Mouse (Mus musculus) forebrain, embryonic 12.5 days (tissue): ENCODE results near the gene Slc43a2. TPM values are rescaled to one million over a fixed set of nuclear protein-coding genes. Genes with fewer than 3 reads are reported as not detected.

Experiments used
- ATAC-seq: fragments of 200-750 bp; cut with Nextera tagmentation; 2 replicates; pipeline ENCODE4 v1.8.0; 2017; ENCODE audit warnings: moderate TSS enrichment; ENCODE audit not compliant: low FRiP score
- H3K27ac ChIP-seq: fragments of 300-500 bp; sonication (generic); 2 replicates; pipeline ENCODE4 v1.5.1; 2016; ENCODE audit warnings: mild to moderate bottlenecking
- H3K27me3 ChIP-seq: fragments of 300-500 bp; sonication (generic); 2 replicates; pipeline ENCODE4 v1.6.1; 2016; ENCODE audit warnings: mild to moderate bottlenecking
- H3K36me3 ChIP-seq: fragments of 300-500 bp; sonication (generic); replicated peaks from 2 replicates; pipeline ENCODE4 v1.6.1; 2016; ENCODE audit warnings: mild to moderate bottlenecking
- H3K4me1 ChIP-seq: fragments of 300-500 bp; sonication (generic); 2 replicates; pipeline ENCODE4 v1.6.1; 2016
- H3K4me2 ChIP-seq: fragments of 300-500 bp; sonication (generic); 2 replicates; pipeline ENCODE4 v1.6.1; 2016; ENCODE audit warnings: mild to moderate bottlenecking, moderate library complexity
- H3K4me3 ChIP-seq: fragments of 300-500 bp; sonication (generic); replicated peaks from 2 replicates; pipeline ENCODE4 v1.5.1; 2016; ENCODE audit warnings: mild to moderate bottlenecking
- H3K9ac ChIP-seq: fragments of 300-500 bp; sonication (generic); 2 replicates; pipeline ENCODE4 v1.6.1; 2016; ENCODE audit warnings: mild to moderate bottlenecking
- H3K9me3 ChIP-seq: fragments of 300-500 bp; sonication (generic); 2 replicates; pipeline ENCODE4 v1.6.1; 2016
- WGBS: fragments of 180-500 bp; shearing (Covaris S2); methylation state at CpG from one replicate; pipeline ENCODE4 v1.1.7; 2016; 5-methylcytosine and 5-hydroxymethylcytosine counted together
- polyA plus RNA-seq: library from polyadenylated mRNA; unstranded; fragments of >200 nt; fragmentation: Nextera tagmentation; extraction: Ambion mirVana; gene quantifications from 2 replicates; pipeline ENCODE4 v1.2.1, GENCODE M21; 2016

Slc43a2 gene
- polyA plus RNA-seq, 1 experiment from 2014 or later: 11.4 TPM

- 86% methylated on average over 9 of the region's 9 CpGs for WGBS
- no peak overlapping the region for H3K9ac ChIP-seq
- ATAC-seq: no peak
- no peaks in the 10 kb centered on the region for H3K9me3 ChIP-seq
- H3K27me3 ChIP-seq: no peaks in the 10 kb centered on the region
- H3K4me3 ChIP-seq: no peak overlapping the region
- H3K4me2 ChIP-seq: no peak overlapping the region
- no peak overlapping the region for H3K27ac ChIP-seq
- H3K4me1 ChIP-seq: peaks cover 12% of the 10 kb centered on the region
- peaks cover 22% of the 10 kb centered on the region for H3K36me3 ChIP-seq
Observed at GRCm38 (mm10) chr11:75512301-75513018, 19.0 kb upstream of the Slc43a2 start.

DNA sequence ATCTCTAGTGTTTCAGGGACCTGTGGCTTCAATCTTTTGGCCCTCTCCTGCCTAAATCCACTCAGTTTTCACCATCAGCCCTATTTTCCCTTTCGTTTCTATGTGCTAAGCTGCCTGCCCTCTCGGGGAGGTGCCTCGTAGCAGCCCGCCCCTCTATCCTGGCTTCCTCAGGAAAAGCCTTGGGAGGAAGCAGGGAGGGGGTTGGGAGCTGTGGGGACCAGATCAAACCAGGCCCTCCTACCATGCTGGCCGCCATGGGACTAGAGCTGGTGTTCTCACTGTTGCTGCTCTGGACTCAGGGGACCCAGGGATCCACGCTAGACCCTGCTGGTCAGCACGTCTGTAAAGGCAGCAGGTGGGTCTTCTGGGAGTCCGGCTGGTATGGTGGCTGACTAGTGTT is 18.2 kb upstream of the Slc43a2 start, which contains the start of gene Scarf1:
Scarf1 (plus strand) TSS at position 205 of the 400 bp plus-strand sequence.
- no peak for ATAC-seq
- peaks cover 13% of the 10 kb centered on the region for H3K36me3 ChIP-seq
- no peak within 1 kb of the TSS for H3K4me3 ChIP-seq
- H3K4me1 ChIP-seq: peaks cover 12% of the 10 kb centered on the region
- H3K9me3 ChIP-seq: no peaks in the 10 kb centered on the region
- H3K9ac ChIP-seq: no peak within 1 kb of the TSS
- no peaks in the 10 kb centered on the region for H3K27me3 ChIP-seq
- H3K27ac ChIP-seq: no peak within 1 kb of the TSS
- WGBS: 65% methylated on average over 8 of the region's 8 CpGs
- H3K4me2 ChIP-seq: no peak within 1 kb of the TSS

DNA sequence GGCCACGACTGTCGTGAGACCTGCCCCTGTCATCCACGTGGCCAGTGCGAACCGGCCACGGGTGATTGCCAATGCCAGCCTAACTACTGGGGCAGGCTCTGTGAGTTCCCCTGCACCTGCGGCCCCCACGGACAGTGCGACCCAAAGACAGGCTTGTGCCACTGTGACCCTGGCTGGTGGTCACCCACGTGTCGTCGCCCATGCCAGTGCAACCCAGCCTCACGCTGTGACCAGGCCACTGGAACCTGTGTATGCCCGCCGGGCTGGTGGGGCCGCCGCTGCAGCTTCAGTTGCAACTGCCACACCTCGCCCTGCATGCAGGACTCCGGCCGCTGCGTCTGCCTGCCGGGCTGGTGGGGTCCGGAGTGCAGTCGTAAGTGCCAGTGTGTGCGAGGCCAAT is 16.3 kb upstream of the Slc43a2 start:
- H3K9me3 ChIP-seq: no peaks in the 10 kb centered on the region
- H3K27me3 ChIP-seq: no peaks in the 10 kb centered on the region
- no peak for ATAC-seq
- no peak overlapping the region for H3K4me3 ChIP-seq
- H3K9ac ChIP-seq: no peak overlapping the region
- no peak overlapping the region for H3K4me2 ChIP-seq
- H3K4me1 ChIP-seq: peaks cover 3% of the 10 kb centered on the region
- no peak overlapping the region for H3K27ac ChIP-seq
- 91% methylated on average over 25 of the region's 25 CpGs for WGBS
- no peaks in the 10 kb centered on the region for H3K36me3 ChIP-seq

DNA sequence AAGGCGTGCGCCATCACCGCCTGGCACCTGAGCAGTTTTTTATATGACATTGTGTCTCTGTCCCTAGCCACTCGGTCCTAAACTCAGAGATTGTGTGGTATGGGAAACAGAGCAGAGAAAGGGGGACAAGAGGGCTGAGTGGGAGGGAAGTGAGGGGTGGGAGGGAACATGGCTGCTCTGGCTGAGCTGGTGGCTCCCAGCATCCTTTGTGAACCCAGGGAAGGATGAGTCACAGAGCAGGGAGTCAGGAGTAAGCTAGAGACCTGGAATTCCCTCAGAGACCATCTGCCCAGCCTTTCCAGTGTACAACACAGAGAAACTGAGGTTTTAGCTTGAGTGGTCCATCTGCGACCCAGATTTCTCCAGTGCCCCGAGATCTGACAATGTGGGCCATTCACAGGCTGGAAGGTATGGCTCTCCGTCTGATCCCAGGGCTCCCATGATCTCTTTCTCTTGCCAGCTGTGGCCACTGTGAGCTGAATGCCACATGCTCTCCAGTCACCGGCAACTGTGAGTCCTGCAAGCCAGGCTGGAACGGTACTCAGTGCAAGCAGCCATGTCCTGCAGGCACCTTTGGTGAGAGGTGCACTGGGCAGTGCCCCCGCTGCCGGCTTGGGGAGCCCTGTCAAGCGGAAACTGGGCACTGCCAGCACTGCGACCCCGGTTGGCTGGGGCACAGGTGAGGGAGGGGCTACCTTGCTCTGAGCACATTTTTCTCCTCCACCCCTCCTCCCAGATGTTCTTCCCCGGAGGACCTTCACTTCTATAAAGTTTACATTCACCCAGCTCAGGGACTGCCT is 11.5 kb upstream of the Slc43a2 start:
- no peaks in the 10 kb centered on the region for H3K4me1 ChIP-seq
- WGBS: 80% methylated on average over 15 of the region's 15 CpGs
- H3K9ac ChIP-seq: no peak overlapping the region
- H3K9me3 ChIP-seq: no peaks in the 10 kb centered on the region
- no peak overlapping the region for H3K4me3 ChIP-seq
- no peaks in the 10 kb centered on the region for H3K27me3 ChIP-seq
- H3K27ac ChIP-seq: no peak overlapping the region
- H3K4me2 ChIP-seq: no peak overlapping the region
- no peak for ATAC-seq
- H3K36me3 ChIP-seq: no peaks in the 10 kb centered on the region

DNA sequence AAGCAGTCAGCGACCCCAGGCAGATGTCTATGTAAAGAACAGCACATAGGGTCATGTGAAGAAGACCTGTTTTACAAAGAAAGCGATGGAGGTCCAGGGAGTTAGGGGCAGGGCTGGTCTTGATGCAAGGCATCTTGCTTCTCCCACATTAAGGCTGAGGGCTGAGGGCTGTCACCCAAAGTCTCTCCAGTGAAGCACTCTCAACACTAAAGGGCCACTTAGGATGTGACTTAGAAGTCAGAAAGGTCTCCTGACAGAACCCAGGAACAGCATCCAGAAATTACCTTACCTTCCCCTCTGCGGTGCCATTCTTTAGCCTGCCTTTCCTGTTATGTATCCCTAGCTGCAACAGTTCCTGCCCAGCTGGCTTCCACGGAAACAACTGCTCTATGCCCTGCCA is 9.9 kb upstream of the Slc43a2 start:
- H3K9ac ChIP-seq: no peak overlapping the region
- no peak overlapping the region for H3K4me2 ChIP-seq
- no peaks in the 10 kb centered on the region for H3K9me3 ChIP-seq
- no peak for ATAC-seq
- no peaks in the 10 kb centered on the region for H3K27me3 ChIP-seq
- 95% methylated on average over 4 of the region's 4 CpGs for WGBS
- no peaks in the 10 kb centered on the region for H3K36me3 ChIP-seq
- H3K4me3 ChIP-seq: no peak overlapping the region
- H3K4me1 ChIP-seq: no peaks in the 10 kb centered on the region
- H3K27ac ChIP-seq: no peak overlapping the region

GRCm38 (mm10) chr11:75522793-75523192 is 8.7 kb upstream of the Slc43a2 start:
- WGBS: 81% methylated on average over 2 of the region's 2 CpGs
- Histone ChIP-seq H3K9me3 (no peaks in the 10 kb centered on the region), H3K36me3 (no peaks in the 10 kb centered on the region), H3K4me3 (no peak overlapping the region), H3K9ac (no peak overlapping the region), H3K4me2 (no peak overlapping the region), H3K27ac (no peak overlapping the region), H3K4me1 (no peaks in the 10 kb centered on the region), H3K27me3 (no peaks in the 10 kb centered on the region)
- no peak for ATAC-seq

DNA sequence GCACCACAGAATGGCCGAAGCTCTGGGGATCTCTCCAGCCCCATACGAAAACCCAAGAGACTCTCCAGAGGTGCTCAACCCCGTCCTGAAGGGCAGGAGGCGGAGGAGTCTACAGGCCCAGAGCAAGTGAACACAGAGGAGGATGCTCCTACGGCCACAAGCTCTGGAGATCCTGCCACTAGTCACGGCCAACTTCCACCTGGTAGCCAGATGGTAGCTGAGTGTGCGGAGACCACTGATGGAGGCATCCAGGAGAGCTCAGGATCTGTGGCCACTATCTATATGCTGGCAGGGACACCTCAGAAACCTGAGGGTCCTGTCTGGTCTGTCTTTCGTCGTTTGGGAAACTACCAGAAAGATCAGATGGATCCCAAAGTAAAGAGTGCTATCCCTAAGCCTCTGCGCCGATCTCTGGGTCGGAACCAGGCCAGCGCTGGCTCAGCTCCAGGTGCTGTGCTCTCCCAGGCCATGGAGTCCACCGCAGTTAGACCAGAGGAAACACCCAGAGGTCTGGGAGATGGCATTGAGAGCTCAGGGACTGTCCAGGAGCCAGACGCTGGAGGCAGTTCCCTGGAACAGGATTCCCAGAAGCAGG is 5.9 kb upstream of the Slc43a2 start:
- WGBS: 85% methylated on average over 15 of the region's 15 CpGs
- Histone ChIP-seq H3K36me3 (no peaks in the 10 kb centered on the region), H3K4me2 (no peak overlapping the region), H3K27me3 (no peaks in the 10 kb centered on the region), H3K9me3 (no peaks in the 10 kb centered on the region), H3K4me3 (no peak overlapping the region), H3K27ac (no peak overlapping the region), H3K4me1 (no peaks in the 10 kb centered on the region), H3K9ac (no peak overlapping the region)
- no peak for ATAC-seq

- H3K4me2 ChIP-seq: no peak overlapping the region
- no peaks in the 10 kb centered on the region for H3K4me1 ChIP-seq
- H3K4me3 ChIP-seq: no peak overlapping the region
- 88% methylated on average over 6 of the region's 6 CpGs for WGBS
- no peak for ATAC-seq
- H3K36me3 ChIP-seq: no peaks in the 10 kb centered on the region
- no peak overlapping the region for H3K9ac ChIP-seq
- H3K9me3 ChIP-seq: no peaks in the 10 kb centered on the region
- no peaks in the 10 kb centered on the region for H3K27me3 ChIP-seq
- H3K27ac ChIP-seq: no peak overlapping the region
Observed at GRCm38 (mm10) chr11:75526943-75527342, 4.6 kb upstream of the Slc43a2 start.

DNA sequence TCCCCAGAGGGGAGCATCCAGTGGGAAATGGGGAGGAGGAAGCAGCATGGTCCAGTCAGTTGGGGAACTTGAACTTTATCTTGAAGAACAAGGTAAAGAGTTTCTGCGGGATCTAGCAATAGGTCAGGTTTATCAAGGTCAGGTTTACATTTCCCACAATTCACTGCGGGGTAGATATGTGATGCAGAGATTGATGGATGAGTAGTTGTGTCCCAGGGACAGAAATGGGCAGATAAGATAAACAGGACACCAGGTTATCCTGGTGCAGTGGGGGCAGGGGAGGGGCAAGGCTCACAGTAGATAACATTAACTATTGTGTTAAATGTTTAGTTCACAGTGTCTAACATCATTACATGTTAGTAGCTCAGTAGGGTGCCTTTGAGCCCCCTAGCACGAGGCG is 1.7 kb upstream of the Slc43a2 start:
- Histone ChIP-seq H3K27me3 (no peaks in the 10 kb centered on the region), H3K4me3 (no peak overlapping the region), H3K4me2 (no peak overlapping the region), H3K9me3 (no peaks in the 10 kb centered on the region), H3K27ac (no peak overlapping the region), H3K36me3 (no peaks in the 10 kb centered on the region), H3K9ac (no peak overlapping the region), H3K4me1 (peaks cover 17% of the 10 kb centered on the region)
- 53% methylated on average over 4 of the region's 4 CpGs for WGBS
- ATAC-seq: no peak

DNA sequence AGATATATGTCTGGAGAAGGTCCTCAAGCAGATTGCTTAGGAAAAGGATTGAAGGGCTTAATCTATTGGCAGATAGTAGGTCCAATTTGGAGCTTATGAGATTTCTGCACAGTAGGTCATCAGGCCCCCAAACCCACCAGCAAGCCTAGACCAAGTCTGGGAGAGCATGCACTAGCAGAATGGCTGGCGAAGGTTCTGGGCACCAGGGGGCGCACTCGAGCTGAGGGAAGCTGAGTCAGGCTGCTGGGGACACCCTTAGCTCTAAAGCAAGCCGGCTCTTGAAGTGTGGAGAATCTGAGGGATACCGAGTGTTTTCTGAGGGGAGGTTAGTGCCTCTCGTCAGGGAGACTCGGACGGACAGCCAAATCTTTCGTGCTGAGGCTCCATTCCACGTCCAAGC is 1.2 kb upstream of the Slc43a2 start:
- WGBS: 2% methylated on average over 10 of the region's 10 CpGs

GRCm38 (mm10) chr11:75530845-75531373 is 585 bp upstream of the Slc43a2 start:
- H3K4me1 ChIP-seq: peaks cover 17% of the 10 kb centered on the region
- peak overlapping the region; percentile 97 for H3K27ac ChIP-seq
- peak overlapping the region; percentile 87 for H3K9ac ChIP-seq
- no peaks in the 10 kb centered on the region for H3K27me3 ChIP-seq
- peak overlapping the region; percentile 95 for H3K4me2 ChIP-seq
- H3K9me3 ChIP-seq: no peaks in the 10 kb centered on the region
- under 1% methylated on average over 31 of the region's 31 CpGs for WGBS
- no peaks in the 10 kb centered on the region for H3K36me3 ChIP-seq
- peak overlapping the region; percentile 76 for H3K4me3 ChIP-seq
- ATAC-seq: peak; percentile 24

More for the DNA sequence above, 1.2 kb upstream of the Slc43a2 start:
- Histone ChIP-seq H3K27me3 (no peaks in the 10 kb centered on the region), H3K9me3 (no peaks in the 10 kb centered on the region), H3K36me3 (no peaks in the 10 kb centered on the region), H3K27ac (peak overlapping the region; percentile 97), H3K4me2 (peak overlapping the region; percentile 95), H3K4me3 (peak overlapping the region; percentile 76), H3K9ac (peak overlapping the region; percentile 87), H3K4me1 (peaks cover 17% of the 10 kb centered on the region)
- 0 out of 2 replicates have a peak, but pooled peaks have one; percentile 22 for ATAC-seq
